Mouse (Mus musculus) olfactory bulb, adult 2 months (tissue): ENCODE data around the gene Rpl36. TPM values are rescaled to one million over a fixed set of nuclear protein-coding genes. Genes with fewer than 3 reads are reported as not detected.

Experiments used
- H3K27ac ChIP-seq: fragments of 200-500 bp; 2 replicates; pipeline ENCODE4 v1.5.1; 2012; ENCODE audit warnings: low read depth, low read length; ENCODE audit not compliant: insufficient read depth
- H3K4me1 ChIP-seq: fragments of 200-500 bp; 2 replicates; pipeline ENCODE4 v1.6.1; 2012; ENCODE audit warnings: low read length; ENCODE audit not compliant: control insufficient read depth, insufficient read depth
- H3K4me3 ChIP-seq: fragments of 200-500 bp; 2 replicates; pipeline ENCODE4 v1.5.1; 2012; ENCODE audit warnings: mild to moderate bottlenecking, low read depth, low read length, moderate library complexity; ENCODE audit not compliant: insufficient read depth
- CTCF ChIP-seq: fragments of 200-500 bp; IDR thresholded peaks from 2 replicates; pipeline ENCODE4 v1.5.1; 2012; ENCODE audit warnings: low read depth, mild to moderate bottlenecking, low read length, moderate library complexity; ENCODE audit not compliant: insufficient read depth
- POLR2A ChIP-seq: fragments of 200-500 bp; IDR thresholded peaks from 2 replicates; pipeline ENCODE4 v1.6.1; 2012; ENCODE audit warnings: mild to moderate bottlenecking, low read depth, low read length, moderate library complexity; ENCODE audit not compliant: insufficient read depth
- WGBS: fragments of 180-500 bp; shearing (Covaris S2); methylation state at CpG from one replicate; pipeline ENCODE4 v1.1.7; 2018; 5-methylcytosine and 5-hydroxymethylcytosine counted together
- polyA plus RNA-seq: library from polyadenylated mRNA; stranded (reverse); fragments of >200 nt; gene quantifications from 2 replicates; pipeline ENCODE4 v1.2.4, GENCODE M21; 2012; ENCODE audit warnings: low replicate concordance; ENCODE audit not compliant: missing spikeins, insufficient read depth, insufficient read length

Rpl36 gene
- polyA plus RNA-seq, 1 experiment: not detected

DNA sequence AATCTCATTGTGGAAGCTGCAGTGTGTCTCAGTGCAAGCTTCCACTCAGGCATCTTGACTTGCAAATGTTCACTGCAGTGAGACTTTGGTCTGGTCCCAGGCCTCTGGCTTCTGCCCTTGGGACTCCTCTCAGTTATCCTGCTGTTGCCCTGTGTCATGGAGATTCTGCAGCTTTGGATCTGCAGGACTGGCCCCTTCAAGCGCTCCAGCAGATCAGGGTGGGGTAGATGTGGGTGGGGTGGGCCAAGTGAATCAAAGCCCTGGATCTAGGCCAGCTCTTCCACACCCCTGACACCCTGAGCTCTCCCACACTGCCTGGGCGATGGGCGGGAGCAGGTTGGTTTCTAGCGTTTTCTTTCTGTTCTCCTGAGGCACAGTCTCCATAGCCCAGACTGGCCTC lies 18.6 kb downstream of the Rpl36 start:
- TF ChIP-seq POLR2A: no peak
- H3K27ac ChIP-seq: no peak overlapping the region
- WGBS: 55% methylated on average over 4 of the region's 4 CpGs
- H3K4me3 ChIP-seq: no peak overlapping the region
- H3K4me1 ChIP-seq: peaks cover 10% of the 10 kb centered on the region

DNA sequence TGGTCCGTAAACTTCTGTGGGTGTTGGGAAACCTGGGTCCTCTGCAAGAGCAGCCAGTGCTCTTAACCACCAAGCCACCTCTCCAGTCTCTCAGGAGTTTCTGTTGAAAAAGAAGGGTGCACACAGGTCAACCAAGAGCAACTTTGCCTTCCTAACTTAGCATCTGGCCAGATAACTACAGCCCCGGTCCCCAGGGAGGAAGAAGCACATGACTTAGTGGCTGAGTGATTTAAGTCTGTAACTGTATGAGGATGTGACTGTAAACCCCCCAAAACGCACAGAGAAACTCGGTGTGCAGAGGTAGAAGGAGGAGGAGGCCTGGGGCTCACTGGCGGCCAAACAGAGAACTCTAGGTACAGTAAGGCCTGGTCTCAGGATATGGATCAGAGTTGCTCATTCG lies 20.8 kb downstream of the Rpl36 start:
- no peak overlapping the region for H3K27ac ChIP-seq
- TF ChIP-seq POLR2A (no peak), CTCF (no peak)
- H3K4me3 ChIP-seq: no peak overlapping the region
- H3K4me1 ChIP-seq: no peaks in the 10 kb centered on the region
- 89% methylated on average over 6 of the region's 6 CpGs for WGBS

DNA sequence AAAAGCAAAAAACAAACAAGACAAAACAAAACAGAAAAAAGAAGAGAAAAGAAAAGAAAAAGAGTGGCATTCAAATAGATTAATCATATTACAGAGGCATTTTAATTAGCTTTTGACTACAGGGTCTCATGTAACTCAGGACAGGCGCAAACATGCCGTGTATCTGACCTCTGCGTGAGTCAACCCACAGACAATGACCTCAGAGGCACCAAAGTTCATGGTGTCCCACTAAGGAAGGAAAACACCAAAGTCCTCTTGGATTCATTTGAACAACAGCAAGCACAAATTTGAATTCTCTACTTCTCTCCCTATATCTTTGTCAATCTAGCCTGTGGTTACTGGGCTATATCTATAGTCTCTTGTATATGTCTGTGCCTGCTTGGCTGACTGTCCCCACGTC lies 30.0 kb downstream of the Rpl36 start:
- 82% methylated on average over 4 of the region's 4 CpGs for WGBS
- Histone ChIP-seq H3K4me1 (no peaks in the 10 kb centered on the region), H3K4me3 (no peak overlapping the region), H3K27ac (no peak overlapping the region)
- TF ChIP-seq POLR2A (no peak), CTCF (no peak)

DNA sequence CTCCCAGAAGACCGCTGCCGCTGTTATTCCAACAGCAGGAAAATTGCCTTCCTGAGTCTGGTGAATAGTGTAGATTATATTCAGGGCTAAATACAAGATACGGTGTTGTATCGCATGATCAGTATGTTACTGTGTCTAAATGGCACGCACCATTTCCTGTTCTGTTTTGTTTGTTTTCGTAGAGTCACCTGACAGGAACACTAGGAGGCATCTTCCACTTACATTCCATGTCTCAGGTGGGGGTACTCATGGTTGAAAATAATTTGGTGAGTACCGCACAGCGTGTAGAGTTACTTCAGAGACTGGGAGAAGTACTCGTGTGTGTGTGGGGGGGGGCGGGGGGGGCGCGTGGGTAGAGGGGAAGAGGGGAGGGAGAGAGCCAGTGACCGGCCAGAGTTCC lies 34.3 kb downstream of the Rpl36 start:
- no peaks in the 10 kb centered on the region for H3K4me1 ChIP-seq
- no peak overlapping the region for H3K4me3 ChIP-seq
- no peak for TF ChIP-seq POLR2A
- TF ChIP-seq CTCF: no peak
- WGBS: 61% methylated on average over 12 of the region's 13 CpGs
- H3K27ac ChIP-seq: no peak overlapping the region

DNA sequence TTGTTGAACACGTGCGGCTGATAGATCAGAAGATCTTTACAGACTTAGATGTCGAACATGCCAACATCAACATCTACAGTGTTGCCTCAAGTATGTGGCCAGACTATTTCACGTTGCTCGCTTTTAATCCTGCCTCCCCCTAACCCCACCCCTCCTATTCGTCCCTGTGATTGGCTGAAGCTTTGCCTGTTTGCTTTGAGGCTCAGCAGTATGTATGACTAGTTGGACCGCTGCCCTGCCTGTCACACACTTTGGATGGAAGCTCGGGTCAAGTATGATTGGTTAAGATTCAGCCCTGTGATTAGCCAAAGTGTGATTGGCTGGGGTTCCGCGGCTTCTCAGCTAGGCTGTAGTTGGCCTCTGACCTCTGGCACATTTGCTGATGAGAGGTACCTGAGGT lies 38.6 kb downstream of the Rpl36 start:
- TF ChIP-seq CTCF (no peak), POLR2A (no peak)
- Histone ChIP-seq H3K4me3 (no peak overlapping the region), H3K27ac (no peak overlapping the region), H3K4me1 (no peaks in the 10 kb centered on the region)
- WGBS: 31% methylated on average over 10 of the region's 10 CpGs

DNA sequence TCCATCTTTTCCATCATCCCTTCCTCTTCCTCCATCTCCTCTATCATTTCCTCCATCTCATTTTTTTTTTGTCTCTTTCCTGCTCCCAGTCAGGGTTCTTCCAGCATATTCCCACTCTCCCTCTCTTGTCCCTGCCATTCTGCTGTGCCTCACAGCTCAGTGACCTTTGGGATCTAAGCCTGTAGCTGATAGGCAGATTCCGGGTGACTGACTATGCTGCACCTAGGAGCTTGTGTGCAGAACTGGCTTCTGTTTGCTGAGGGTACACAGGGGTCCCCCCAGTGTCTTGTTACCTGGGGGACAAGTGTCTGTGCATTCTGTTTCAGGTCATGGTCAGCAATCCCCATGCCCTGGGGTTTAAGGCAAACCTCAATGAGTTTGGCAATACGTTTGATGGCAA lies 41.6 kb downstream of the Rpl36 start:
- WGBS: 77% methylated on average over 2 of the region's 2 CpGs
- no peak for TF ChIP-seq POLR2A
- TF ChIP-seq CTCF: no peak
- Histone ChIP-seq H3K4me3 (no peak overlapping the region), H3K4me1 (peaks cover under 1% of the 10 kb centered on the region; the same call in 1 of the 2 replicates), H3K27ac (no peak overlapping the region)

DNA sequence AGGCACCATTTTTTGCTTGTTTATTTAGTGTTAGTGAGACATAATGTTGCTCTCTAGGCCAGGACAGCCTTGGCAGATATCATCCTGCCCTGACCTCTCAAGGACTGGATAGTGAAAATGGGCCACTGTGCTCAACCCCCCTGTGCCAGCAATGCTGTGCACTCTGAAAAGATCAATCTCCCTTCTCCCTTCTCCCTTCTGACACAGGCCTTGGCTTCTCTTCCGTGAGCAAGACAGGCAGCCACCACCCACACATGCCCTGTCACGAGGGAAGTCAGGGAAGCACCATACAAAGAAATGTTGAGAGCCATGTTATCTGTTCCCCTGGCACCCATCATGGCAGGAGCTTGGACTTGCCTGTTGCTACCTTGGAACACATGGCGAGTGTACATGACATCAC lies 42.1 kb downstream of the Rpl36 start:
- no peak overlapping the region for H3K4me3 ChIP-seq
- no peak overlapping the region for H3K27ac ChIP-seq
- no peak for TF ChIP-seq CTCF
- no peak for TF ChIP-seq POLR2A
- H3K4me1 ChIP-seq: peaks cover 6% of the 10 kb centered on the region; the same call in 1 of the 2 replicates
- WGBS: 75% methylated on average over 3 of the region's 3 CpGs

DNA sequence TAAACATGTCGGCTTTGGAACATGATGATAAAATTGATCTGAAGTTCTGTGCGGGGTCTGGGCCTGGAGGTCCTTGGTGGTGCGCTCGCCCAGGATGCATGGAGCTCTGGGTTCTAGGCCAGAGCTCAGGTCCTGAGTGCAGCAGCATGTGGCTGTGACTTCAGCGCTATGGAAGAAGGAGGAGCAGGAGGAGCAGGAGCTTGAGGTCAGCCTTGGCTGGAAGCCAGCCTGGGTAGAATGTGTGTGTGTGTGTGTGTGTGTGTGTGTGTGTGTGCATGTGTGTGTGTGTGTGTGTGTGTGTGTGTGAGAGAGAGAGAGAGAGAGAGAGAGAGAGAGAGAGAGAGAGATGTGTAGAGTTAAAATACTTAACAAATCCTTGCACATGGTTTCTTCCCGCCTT lies 43.0 kb downstream of the Rpl36 start:
- 83% methylated on average over 6 of the region's 6 CpGs for WGBS
- no peak for TF ChIP-seq POLR2A
- no peak overlapping the region for H3K27ac ChIP-seq
- H3K4me3 ChIP-seq: no peak overlapping the region
- peaks cover 7% of the 10 kb centered on the region; the same call in 1 of the 2 replicates for H3K4me1 ChIP-seq

DNA sequence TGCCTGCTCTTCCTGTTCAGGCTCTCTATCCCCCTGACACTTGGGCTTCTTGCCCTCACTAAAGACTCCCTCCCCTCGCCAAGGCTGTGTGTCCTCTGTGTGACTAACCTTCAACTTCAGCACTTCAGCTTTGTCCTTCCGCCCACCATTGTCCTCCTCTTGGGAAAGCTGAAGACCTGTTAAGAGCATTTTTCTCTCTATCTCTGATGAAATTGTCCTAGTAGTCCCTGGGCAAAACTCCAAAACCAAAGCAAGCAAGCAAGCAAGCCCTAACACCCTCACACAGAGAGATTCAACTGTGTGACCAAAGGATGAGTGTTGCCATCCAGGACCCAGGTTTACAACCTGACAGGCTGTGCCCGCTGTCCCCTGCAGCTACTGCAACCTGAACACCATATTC lies 50.4 kb downstream of the Rpl36 start:
- whole genome bisulfite sequencing: 70% methylated on average over 3 of the region's 3 CpGs
- H3K4me1 ChIP-seq: peaks cover 11% of the 10 kb centered on the region
- H3K4me3 ChIP-seq: no peak overlapping the region
- no peak for TF ChIP-seq CTCF
- TF ChIP-seq POLR2A: no peak
- H3K27ac ChIP-seq: no peak overlapping the region

Other genes with a start within 250 kb of the Rpl36 start
- gene Ptprs, start 136.9 kb upstream of the Rpl36 start, polyA plus RNA-seq: 198 and 241 TPM in 2 replicates
- gene Znrf4, start 101.0 kb upstream of the Rpl36 start, polyA plus RNA-seq: not detected in 2 replicates
- not detected in 2 replicates for gene Gm20219, start 59.0 kb upstream of the Rpl36 start, polyA plus RNA-seq
- 339 TPM in 1 of 2 replicates, not detected in the other for gene Safb2, start 28.8 kb upstream of the Rpl36 start, polyA plus RNA-seq
- 696 TPM in 1 of 2 replicates, not detected in the other for gene Safb, start 28.6 kb upstream of the Rpl36 start, polyA plus RNA-seq
- gene 2410015M20Rik, start 3.6 kb upstream of the Rpl36 start, polyA plus RNA-seq: not detected in 2 replicates
- not detected in 2 replicates for gene Lonp1, start 13.5 kb downstream of the Rpl36 start, polyA plus RNA-seq
- gene Catsperd, start 14.7 kb downstream of the Rpl36 start, polyA plus RNA-seq: not detected in 2 replicates
- not detected in 2 replicates for gene Ranbp3, start 59.9 kb downstream of the Rpl36 start, polyA plus RNA-seq
- not detected in 2 replicates for gene Ndufa11, start 104.4 kb downstream of the Rpl36 start, polyA plus RNA-seq
- not detected in 2 replicates for gene Vmac, start 104.6 kb downstream of the Rpl36 start, polyA plus RNA-seq
- not detected in 2 replicates for gene Nrtn, start 144.1 kb downstream of the Rpl36 start, polyA plus RNA-seq
- not detected in 2 replicates for gene Dus3l, start 151.3 kb downstream of the Rpl36 start, polyA plus RNA-seq
- not detected in 2 replicates for gene Prr22, start 156.8 kb downstream of the Rpl36 start, polyA plus RNA-seq
- gene Rfx2, start 217.6 kb downstream of the Rpl36 start, polyA plus RNA-seq: not detected in 2 replicates